16 mouse cellular contexts compared by ENCODE assay signal in the genomic region with DNA sequence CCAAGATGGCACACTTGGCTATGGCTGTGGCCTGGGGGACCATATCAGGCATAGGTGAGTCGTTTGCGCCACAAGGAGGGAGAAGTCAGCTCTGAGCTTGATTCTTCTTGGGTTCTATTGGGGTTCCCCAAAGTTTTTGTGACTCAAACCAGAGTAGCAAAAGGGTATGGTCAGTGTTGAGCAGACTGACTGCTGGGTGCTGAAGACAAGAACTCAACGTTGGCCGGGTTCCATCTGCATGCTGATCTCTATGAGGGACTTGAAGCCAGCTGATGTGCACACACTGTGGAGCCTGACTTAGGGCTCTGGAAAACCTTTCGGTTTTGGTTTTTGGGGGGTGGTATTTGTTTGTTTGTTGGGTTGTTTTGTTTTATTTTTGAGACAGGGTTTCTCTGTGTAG. TPM values are rescaled to one million over a fixed set of nuclear protein-coding genes. Genes with fewer than 3 reads are reported as not detected.
"Had no signal": no experiment of that assay in that cellular context is flagged by ENCODE, and none has a peak within 500 bp of the region (broad histone marks: within the 10 kb centered on the region; RNA-seq: fewer than 3 reads in every experiment).

No protein-coding gene starts in this region.

- H3K4me2 ChIP-seq: limb, embryonic 13.5 days; lung, embryonic 14.5 days; midbrain, embryonic 11.5 days; midbrain, embryonic 15.5 days; neural tube, embryonic 12.5 days had no signal

- ATAC-seq: midbrain, embryonic 15.5 days had no signal

- H3K27ac ChIP-seq: kidney, postnatal 0 days; limb, embryonic 13.5 days; liver, embryonic 14.5 days; midbrain, embryonic 15.5 days; neural tube, embryonic 12.5 days had no signal

- DNase-seq: lung, embryonic 14.5 days; retina, postnatal 1 day; right cerebral cortex, postnatal 4 days; spleen, adult 18-20 months; thymus, adult 18-20 months; thymus, postnatal 14 days had no signal

- H3K9ac ChIP-seq: liver, embryonic 14.5 days; lung, embryonic 14.5 days; midbrain, embryonic 15.5 days; neural tube, embryonic 12.5 days had no signal

- H3K27me3 ChIP-seq: limb, embryonic 13.5 days; midbrain, embryonic 15.5 days; neural tube, embryonic 12.5 days had no signal

- H3K9me3 ChIP-seq: limb, embryonic 13.5 days; midbrain, embryonic 15.5 days; neural tube, embryonic 12.5 days had no signal

- H3K4me3 ChIP-seq: limb, embryonic 13.5 days; midbrain, embryonic 15.5 days; neural tube, embryonic 12.5 days had no signal

RNA-seq across cellular contexts. Expression of a gene that starts 3.2 kb away (rescaled TPM):
- total RNA-seq: monocyte, adult 5-6 weeks had no signal

RNA-seq across cellular contexts. Expression of a gene that starts 22.6 kb away (rescaled TPM):
- total RNA-seq: liver, adult 2 months; megakaryocyte, adult 5-6 weeks; monocyte, adult 5-6 weeks; neutrophil, adult 5-6 weeks had no signal
- polyA plus RNA-seq: liver, adult 2 months; midbrain, embryonic 11.5 days; neural tube, embryonic 12.5 days had no signal
